Mouse (Mus musculus) liver, embryonic 15.5 days (tissue): ENCODE data around the gene Gm43064. TPM values are rescaled to one million over a fixed set of nuclear protein-coding genes. Genes with fewer than 3 reads are reported as not detected.
"Not testable (repeated sequence)": the region's sequence is repeated elsewhere in the genome, so short reads cannot be mapped to it uniquely, and the experiment has no call there.

Source experiments
- ATAC-seq: fragments of 200-750 bp; cut with Nextera tagmentation; 2 replicates; pipeline ENCODE4 v1.8.0; 2017; ENCODE audit warnings: moderate number of reproducible peaks, mild to moderate bottlenecking, moderate library complexity; ENCODE audit not compliant: insufficient read depth
- H3K27ac ChIP-seq: fragments of 300-500 bp; sonication (generic); replicated peaks from 2 replicates; pipeline ENCODE4 v1.5.1; 2015; ENCODE audit warnings: mild to moderate bottlenecking, inconsistent platforms
- H3K27me3 ChIP-seq: fragments of 300-500 bp; sonication (generic); 2 replicates; pipeline ENCODE4 v1.6.1; 2015; ENCODE audit warnings: mild to moderate bottlenecking, inconsistent platforms
- H3K36me3 ChIP-seq: fragments of 300-500 bp; sonication (generic); replicated peaks from 2 replicates; pipeline ENCODE4 v1.6.1; 2015; ENCODE audit warnings: moderate library complexity, mild to moderate bottlenecking, inconsistent platforms
- H3K4me1 ChIP-seq: fragments of 300-500 bp; sonication (generic); replicated peaks from 2 replicates; pipeline ENCODE4 v1.6.1; 2015; ENCODE audit warnings: inconsistent platforms
- H3K4me2 ChIP-seq: fragments of 300-500 bp; sonication (generic); 2 replicates; pipeline ENCODE4 v1.6.1; 2015; ENCODE audit warnings: moderate library complexity, mild to moderate bottlenecking, inconsistent platforms
- H3K4me3 ChIP-seq: fragments of 300-500 bp; sonication (generic); replicated peaks from 2 replicates; pipeline ENCODE4 v1.5.1; 2015; ENCODE audit warnings: mild to moderate bottlenecking, inconsistent platforms
- H3K9ac ChIP-seq: fragments of 300-500 bp; sonication (generic); 2 replicates; pipeline ENCODE4 v1.6.1; 2015; ENCODE audit warnings: moderate library complexity, mild to moderate bottlenecking, inconsistent platforms
- H3K9me3 ChIP-seq: fragments of 300-500 bp; sonication (generic); replicated peaks from 2 replicates; pipeline ENCODE4 v1.6.1; 2016; ENCODE audit warnings: inconsistent platforms
- WGBS: fragments of 180-500 bp; shearing (Covaris S2); methylation state at CpG from one replicate; pipeline ENCODE4 v1.1.7; 2015; ENCODE audit warnings: mixed read lengths; ENCODE audit not compliant: insufficient replicate concordance; 5-methylcytosine and 5-hydroxymethylcytosine counted together
- polyA plus RNA-seq: library from polyadenylated mRNA; unstranded; fragments of >200 nt; fragmentation: Nextera tagmentation; extraction: Ambion mirVana; gene quantifications from 2 replicates; pipeline ENCODE4 v1.2.1, GENCODE M21; 2015

The Gm43064 gene
- polyA plus RNA-seq, 1 experiment from 2014 or later, result 1.1 TPM

GRCm38 (mm10) chr3:103835272-103835950 is 26.0 kb downstream of the Gm43064 start:
- no peak for ATAC-seq
- H3K27ac ChIP-seq, result no peak overlapping the region

GRCm38 (mm10) chr3:103835951-103836310 is 26.6 kb downstream of the Gm43064 start:
- H3K4me1 ChIP-seq, result peaks cover 19% of the 10 kb centered on the region
- no peaks in the 10 kb centered on the region for H3K9me3 ChIP-seq
- no peaks in the 10 kb centered on the region for H3K36me3 ChIP-seq
- no peak overlapping the region for H3K27ac ChIP-seq
- no peak overlapping the region for H3K4me2 ChIP-seq
- H3K9ac ChIP-seq, result no peak overlapping the region
- H3K27me3 ChIP-seq, result no peaks in the 10 kb centered on the region
- WGBS, result 71% methylated on average over 10 of the region's 10 CpGs
- no peak overlapping the region for H3K4me3 ChIP-seq
- ATAC-seq, result no peak

More at GRCm38 (mm10) chr3:103835272-103835950, 26.0 kb downstream of the Gm43064 start:
- WGBS, result 71% methylated on average over 6 of the region's 6 CpGs
- no peaks in the 10 kb centered on the region for H3K36me3 ChIP-seq
- peaks cover 19% of the 10 kb centered on the region for H3K4me1 ChIP-seq
- H3K4me3 ChIP-seq, result no peak overlapping the region
- no peak overlapping the region for H3K4me2 ChIP-seq
- H3K9ac ChIP-seq, result no peak overlapping the region
- no peaks in the 10 kb centered on the region for H3K9me3 ChIP-seq
- no peaks in the 10 kb centered on the region for H3K27me3 ChIP-seq

GRCm38 (mm10) chr3:103836453-103836852 is 27.1 kb downstream of the Gm43064 start:
- WGBS, result 90% methylated on average over 5 of the region's 5 CpGs
- no peak for ATAC-seq
- no peak overlapping the region for H3K27ac ChIP-seq
- no peak overlapping the region for H3K4me2 ChIP-seq
- no peaks in the 10 kb centered on the region for H3K9me3 ChIP-seq
- H3K4me3 ChIP-seq, result no peak overlapping the region
- H3K4me1 ChIP-seq, result peaks cover 19% of the 10 kb centered on the region
- no peaks in the 10 kb centered on the region for H3K27me3 ChIP-seq
- no peaks in the 10 kb centered on the region for H3K36me3 ChIP-seq
- H3K9ac ChIP-seq, result no peak overlapping the region

DNA sequence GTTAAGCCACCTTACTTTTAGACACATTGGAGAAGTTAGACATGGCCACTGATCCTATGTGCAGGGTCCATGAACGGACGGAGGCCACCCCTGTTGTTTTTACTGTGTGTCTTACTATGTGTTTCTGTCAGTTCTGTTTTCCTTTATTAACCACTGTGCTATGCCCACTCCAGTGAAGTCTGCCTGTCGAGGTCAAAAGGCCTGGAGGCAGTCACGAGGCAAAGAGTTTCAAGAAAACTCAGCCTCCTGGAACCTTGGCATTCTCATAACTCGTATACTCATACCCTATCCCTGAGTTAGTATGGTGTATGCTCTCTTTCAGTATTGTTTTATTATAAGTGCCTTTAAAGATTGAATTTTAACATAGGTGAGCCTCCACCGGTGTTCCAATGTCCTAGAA is 30.3 kb downstream of the Gm43064 start:
- no peak overlapping the region for H3K4me2 ChIP-seq
- H3K4me3 ChIP-seq, result no peak overlapping the region
- no peak overlapping the region for H3K9ac ChIP-seq
- H3K4me1 ChIP-seq, result no peaks in the 10 kb centered on the region
- ATAC-seq, result no peak
- H3K27me3 ChIP-seq, result no peaks in the 10 kb centered on the region
- H3K36me3 ChIP-seq, result no peaks in the 10 kb centered on the region
- 79% methylated on average over 6 of the region's 6 CpGs for WGBS
- H3K9me3 ChIP-seq, result no peaks in the 10 kb centered on the region
- no peak overlapping the region for H3K27ac ChIP-seq

DNA sequence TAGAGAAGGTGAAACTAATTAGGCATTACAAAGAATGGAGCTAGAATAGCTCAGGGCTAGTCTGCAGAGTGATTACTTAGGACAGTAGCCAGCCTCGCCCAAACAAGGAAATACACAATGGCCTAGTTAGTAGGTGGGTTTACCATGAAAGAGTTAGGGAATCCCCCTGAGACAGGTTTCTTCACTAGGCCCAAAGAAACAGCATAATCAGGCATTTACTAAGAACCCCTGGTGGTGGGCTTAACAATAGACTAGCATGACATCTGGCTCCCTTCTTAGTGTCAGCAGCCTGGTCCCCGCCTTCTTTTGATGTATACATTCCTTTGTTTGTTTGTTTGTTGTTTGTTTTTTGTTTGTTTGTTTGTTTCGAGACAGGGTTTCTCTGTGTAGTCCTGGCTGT is 30.8 kb downstream of the Gm43064 start:
- H3K36me3 ChIP-seq, H3K27ac ChIP-seq: not testable (repeated sequence)
- 76% methylated on average over 3 of the region's 3 CpGs for WGBS

GRCm38 (mm10) chr3:103840946-103841345 is 31.6 kb downstream of the Gm43064 start:
- not testable (repeated sequence) for H3K4me1 ChIP-seq, H3K9ac ChIP-seq, ATAC-seq, H3K27me3 ChIP-seq, H3K27ac ChIP-seq, H3K36me3 ChIP-seq, H3K9me3 ChIP-seq, H3K4me3 ChIP-seq, H3K4me2 ChIP-seq
- 54% methylated on average over 7 of the region's 7 CpGs for WGBS

More for the DNA sequence above, 30.8 kb downstream of the Gm43064 start:
- not testable (repeated sequence) for H3K27me3 ChIP-seq, ATAC-seq, H3K9me3 ChIP-seq, H3K9ac ChIP-seq, H3K4me1 ChIP-seq, H3K4me2 ChIP-seq, H3K4me3 ChIP-seq

DNA sequence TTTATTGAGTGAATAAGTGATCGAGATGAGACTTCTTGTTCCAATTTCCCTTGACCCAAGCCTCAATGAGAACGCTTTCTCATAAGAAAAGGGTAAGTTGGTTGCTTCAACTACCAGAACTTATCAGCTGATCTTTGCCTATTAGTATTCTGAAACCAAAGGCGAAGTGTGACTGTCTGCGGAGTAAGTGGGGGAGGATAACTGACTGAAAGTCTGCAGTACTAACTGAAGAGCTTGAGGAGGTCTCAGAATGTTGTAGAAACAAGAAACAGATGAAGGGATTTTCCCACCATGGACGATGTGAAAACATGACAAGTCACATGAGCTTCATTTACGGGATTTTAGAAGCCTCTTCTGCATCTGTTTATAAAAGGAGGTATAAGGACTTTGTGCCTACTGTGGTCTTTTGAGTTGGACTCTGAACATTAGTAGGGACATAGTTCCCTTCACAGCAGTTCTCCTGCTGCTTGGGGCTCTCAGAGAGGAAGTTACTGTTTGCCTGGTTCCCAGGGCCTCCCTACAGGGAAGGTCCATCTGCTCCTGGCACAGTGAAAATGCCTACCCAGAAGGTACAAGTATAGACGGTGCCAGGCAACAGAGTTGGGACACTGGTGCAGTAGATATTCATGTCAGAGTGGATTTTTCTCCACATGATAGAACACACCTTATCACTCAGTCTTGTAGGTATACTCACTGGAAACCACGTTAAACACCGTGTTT is 41.4 kb downstream of the Gm43064 start:
- Histone ChIP-seq H3K4me3 (no peak overlapping the region), H3K4me1 (0 out of 2 replicates have a peak, but pooled peaks cover 9% of the 10 kb centered on the region), H3K36me3 (no peaks in the 10 kb centered on the region), H3K27ac (no peak overlapping the region), H3K9ac (no peak overlapping the region), H3K4me2 (no peak overlapping the region), H3K9me3 (no peaks in the 10 kb centered on the region), H3K27me3 (no peaks in the 10 kb centered on the region)
- no peak for ATAC-seq
- WGBS, result 48% methylated on average over 9 of the region's 9 CpGs

DNA sequence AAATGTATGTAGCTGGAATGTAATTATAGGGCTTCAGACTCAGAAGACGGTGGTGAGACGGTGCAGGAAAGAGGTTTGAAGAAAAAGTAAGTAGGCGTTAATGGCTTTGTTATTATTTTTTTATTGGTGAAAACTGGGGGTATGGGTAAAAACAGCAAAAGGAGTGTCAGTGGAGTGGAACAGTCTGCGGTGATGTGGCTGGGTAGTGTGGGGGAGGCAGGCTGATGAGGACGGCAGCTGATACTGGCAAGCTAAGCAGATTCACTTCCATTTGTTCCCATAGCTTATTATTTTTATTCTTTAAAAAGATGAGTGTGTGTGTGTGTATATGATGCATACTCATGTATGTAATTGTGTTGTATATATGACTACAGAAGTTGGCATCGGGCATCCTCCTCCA is 42.1 kb downstream of the Gm43064 start:
- Histone ChIP-seq H3K9ac (no peak overlapping the region), H3K27ac (no peak overlapping the region), H3K4me3 (no peak overlapping the region), H3K4me2 (no peak overlapping the region), H3K9me3 (no peaks in the 10 kb centered on the region), H3K36me3 (no peaks in the 10 kb centered on the region), H3K27me3 (no peaks in the 10 kb centered on the region), H3K4me1 (peaks cover 9% of the 10 kb centered on the region; the same call in 1 of the 2 replicates)
- WGBS, result 78% methylated on average over 6 of the region's 6 CpGs
- no peak for ATAC-seq

DNA sequence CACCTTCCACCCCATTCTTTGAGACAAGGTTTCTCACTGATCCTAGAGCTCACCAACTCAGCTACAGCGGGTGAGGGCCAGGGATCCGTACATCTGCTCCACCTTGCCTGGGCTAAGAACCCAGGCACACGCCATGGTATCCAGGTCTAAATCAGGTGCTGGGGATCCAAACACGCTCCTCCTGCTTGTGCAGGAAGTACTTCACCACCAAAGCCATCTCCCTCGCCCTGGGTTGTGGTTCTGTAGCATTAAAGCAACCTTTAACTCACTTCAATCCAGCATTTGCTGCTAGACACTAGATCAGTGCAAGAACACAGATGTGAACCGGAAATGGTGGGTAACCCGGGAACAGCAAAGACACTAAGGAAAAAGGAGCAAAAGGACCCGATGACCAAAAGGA is 42.5 kb downstream of the Gm43064 start:
- Histone ChIP-seq H3K9ac (no peak overlapping the region), H3K4me2 (no peak overlapping the region), H3K4me1 (peaks cover 9% of the 10 kb centered on the region; the same call in 1 of the 2 replicates), H3K27ac (no peak overlapping the region), H3K36me3 (no peaks in the 10 kb centered on the region), H3K27me3 (no peaks in the 10 kb centered on the region), H3K9me3 (no peaks in the 10 kb centered on the region), H3K4me3 (no peak overlapping the region)
- WGBS, result 65% methylated on average over 8 of the region's 8 CpGs
- no peak for ATAC-seq

- Histone ChIP-seq H3K27ac (no peak overlapping the region), H3K9me3 (no peaks in the 10 kb centered on the region), H3K36me3 (no peaks in the 10 kb centered on the region), H3K27me3 (no peaks in the 10 kb centered on the region), H3K4me2 (no peak overlapping the region), H3K4me3 (no peak overlapping the region), H3K4me1 (peaks cover 10% of the 10 kb centered on the region; the same call in 1 of the 2 replicates), H3K9ac (no peak overlapping the region)
- ATAC-seq, result no peak
- WGBS, result 56% methylated on average over 3 of the region's 3 CpGs
Measured at GRCm38 (mm10) chr3:103852565-103853299, 43.4 kb downstream of the Gm43064 start.

DNA sequence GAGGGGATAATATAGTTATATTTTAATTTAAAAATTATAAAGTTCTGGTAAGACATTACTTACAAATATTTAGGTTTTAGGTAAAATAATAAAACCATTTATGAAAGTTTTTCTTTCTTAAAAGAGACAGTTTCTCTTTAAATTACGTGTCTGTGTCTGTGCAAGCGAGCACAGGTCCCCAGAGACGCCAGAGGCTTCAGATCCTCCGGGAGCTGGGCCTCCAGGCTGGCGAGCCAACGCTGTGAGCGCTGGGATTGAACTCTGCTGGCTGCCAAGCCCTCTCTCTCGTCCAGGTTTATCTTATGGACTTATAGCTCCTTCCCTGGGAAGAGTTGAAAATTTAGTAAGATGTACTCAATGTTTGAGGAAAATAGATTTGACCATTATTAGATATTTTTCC is 44.4 kb downstream of the Gm43064 start:
- 72% methylated on average over 8 of the region's 8 CpGs for WGBS
- H3K4me3 ChIP-seq, result no peak overlapping the region

More for the DNA sequence above, 44.4 kb downstream of the Gm43064 start:
- H3K27ac ChIP-seq, result no peak overlapping the region
- H3K9ac ChIP-seq, result no peak overlapping the region
- H3K36me3 ChIP-seq, result no peaks in the 10 kb centered on the region
- H3K9me3 ChIP-seq, result no peaks in the 10 kb centered on the region
- ATAC-seq, result no peak
- H3K4me1 ChIP-seq, result peaks cover 13% of the 10 kb centered on the region; the same call in 1 of the 2 replicates
- no peaks in the 10 kb centered on the region for H3K27me3 ChIP-seq
- H3K4me2 ChIP-seq, result no peak overlapping the region
